Mouse (Mus musculus) granulocyte monocyte progenitor cell, adult 5-6 weeks (primary cell): ENCODE measurements around the gene Rhbdf1. TPM values are rescaled to one million over a fixed set of nuclear protein-coding genes. Genes with fewer than 3 reads are reported as not detected.

Experiments used
- ATAC-seq: replicated peaks from 2 replicates; pipeline ENCODE4 v1.8.0; 2016; ENCODE audit warnings: mild to moderate bottlenecking, moderate TSS enrichment, inconsistent platforms; ENCODE audit not compliant: poor library complexity, severe bottlenecking
- total RNA-seq, 2 experiments: library from RNA; stranded (forward) in 1 of 2; stranded (reverse) in 1 of 2; fragments of 200-712, 200-1000 nt in 1 of 2; fragments of >200 nt in 1 of 2; fragmentation: Nextera tagmentation in 1 of 2; gene quantifications; 2 replicates each; pipeline ENCODE4 v1.2.3; 2014 to 2017

Gene Rhbdf1
- total RNA-seq (2014; fragmentation: Nextera tagmentation) (0.26 TPM in 1 of 2 replicates, not detected in the other), total RNA-seq (2017) (1.0 TPM in 1 of 2 replicates, not detected in the other)

DNA sequence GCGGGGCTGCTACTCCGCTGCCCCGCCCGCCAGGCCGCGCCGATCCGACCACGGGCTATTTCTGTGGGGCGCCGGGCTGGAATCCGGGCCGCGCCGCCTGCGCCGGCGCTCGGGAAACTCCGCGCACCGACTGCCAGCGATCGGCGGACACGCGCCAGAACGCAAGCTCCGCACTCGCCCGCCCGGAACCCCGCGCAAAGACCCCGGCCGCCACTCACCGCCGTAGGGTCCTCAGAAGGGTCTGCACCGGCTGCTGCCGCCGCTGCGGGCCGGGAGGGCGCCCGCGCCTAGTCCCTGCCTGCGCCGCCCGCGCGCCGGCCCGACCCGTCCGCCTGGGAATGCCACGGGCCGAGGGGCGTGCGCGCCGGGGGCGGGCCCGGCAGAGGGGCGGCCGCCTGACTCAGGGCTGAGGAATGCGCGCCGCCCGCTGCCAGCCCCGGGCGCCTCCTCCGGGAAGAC, at the start of gene Rhbdf1:
TSS of gene Rhbdf1 (minus strand) at position 350 of the 459 bp plus-strand sequence.
- no peak for ATAC-seq

- no peak for ATAC-seq
Measured at GRCm38 (mm10) chr11:32271178-32271577, 49.1 kb upstream of the Rhbdf1 start.

DNA sequence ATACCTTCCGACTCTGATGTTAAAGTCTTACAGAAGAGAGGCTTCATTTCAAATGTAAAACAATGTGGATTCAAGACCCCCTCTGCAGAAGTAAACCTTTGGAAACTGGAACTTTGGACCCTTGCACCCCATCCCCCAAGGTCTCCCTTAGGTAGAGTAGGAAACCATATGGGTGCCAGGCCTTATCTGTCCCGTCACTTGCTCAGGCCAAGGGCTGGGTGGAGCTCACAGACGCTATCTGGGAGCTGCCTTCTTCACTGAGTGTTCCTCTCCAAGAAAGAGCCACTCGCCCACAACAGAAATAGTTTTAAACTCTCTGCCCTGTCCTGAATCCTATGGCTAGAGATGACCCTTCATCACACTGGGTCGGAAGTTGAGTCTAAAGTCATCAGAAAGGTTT, 46.9 kb upstream of the Rhbdf1 start:
- no peak for ATAC-seq

DNA sequence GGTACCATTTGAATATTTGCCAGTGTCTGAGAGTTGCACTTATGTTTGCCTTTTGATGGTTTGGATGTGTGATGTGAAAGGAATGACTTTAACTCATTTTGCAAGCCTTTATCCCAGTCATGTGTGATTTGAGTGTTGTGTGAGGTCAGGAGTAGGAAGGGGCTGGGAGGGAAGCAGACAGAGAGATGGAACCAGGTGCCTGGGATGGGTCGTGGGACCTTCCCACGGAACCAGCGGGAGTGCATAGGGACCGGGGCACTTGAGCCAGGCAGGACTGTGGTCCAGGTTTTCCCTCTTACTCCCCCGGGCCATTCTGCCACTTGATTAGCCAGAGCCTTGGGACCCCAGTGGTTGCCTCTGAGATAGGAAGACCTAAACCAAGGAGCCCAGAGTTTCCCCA, 45.9 kb upstream of the Rhbdf1 start:
- no peak for ATAC-seq

DNA sequence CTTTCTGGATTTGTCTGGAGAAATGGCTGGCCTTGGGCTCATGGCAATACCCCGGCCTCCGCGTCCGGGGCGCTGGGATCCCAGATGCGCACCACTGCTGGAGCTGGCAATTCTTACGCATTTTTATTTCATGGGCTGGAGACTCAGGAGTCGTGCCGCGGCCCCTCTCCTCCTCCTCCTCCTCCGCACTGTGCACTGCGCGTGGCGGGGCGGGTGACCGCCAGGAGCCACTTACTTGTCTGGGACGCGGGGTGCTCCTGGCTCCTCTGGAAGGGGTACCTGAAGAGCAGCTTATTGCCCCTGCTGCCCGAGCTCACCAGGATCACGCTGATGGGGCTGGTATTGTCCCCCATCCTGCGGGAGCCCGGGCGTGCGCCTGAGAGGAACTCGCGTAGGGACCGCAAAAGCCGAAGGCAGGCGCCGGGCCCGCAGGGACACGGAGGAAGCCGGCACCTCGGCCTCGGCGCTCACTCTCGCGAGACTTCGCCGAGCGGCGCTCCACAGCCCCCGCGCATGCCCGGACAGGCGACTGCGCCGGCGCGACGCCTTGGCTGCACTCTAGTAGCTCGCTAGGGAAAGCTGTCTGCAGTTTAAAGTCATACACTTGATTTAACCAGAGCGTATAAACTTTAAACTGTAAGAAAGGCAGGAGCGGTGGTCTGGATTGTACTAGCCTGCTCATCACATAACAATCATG, 45.2 kb upstream of the Rhbdf1 start, which contains the start of gene Nprl3:
TSS of gene Nprl3 (minus strand) at position 520 of the 697 bp plus-strand sequence.
- ATAC-seq: peak; percentile 93

DNA sequence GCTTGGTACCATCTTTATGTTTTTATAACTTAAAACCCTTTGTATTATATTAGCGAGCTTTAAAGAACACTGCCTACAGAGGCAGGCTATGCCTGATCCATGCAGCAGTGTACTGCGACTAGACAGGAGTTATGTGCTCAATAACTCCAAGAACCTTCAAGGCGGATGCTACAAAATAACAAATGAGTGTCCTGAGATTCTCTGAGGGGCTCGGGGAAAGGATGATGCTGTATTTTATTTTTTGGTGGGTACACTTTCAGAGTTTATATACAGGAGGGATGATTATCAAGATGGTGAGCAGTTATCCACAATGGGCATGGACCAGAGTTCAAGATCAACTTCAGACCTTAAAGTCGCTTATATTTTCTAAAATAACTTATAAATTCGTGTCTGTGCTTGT, 44.7 kb upstream of the Rhbdf1 start:
- no peak for ATAC-seq

- ATAC-seq: no peak
Measured at GRCm38 (mm10) chr11:32266194-32266593, 44.1 kb upstream of the Rhbdf1 start.

DNA sequence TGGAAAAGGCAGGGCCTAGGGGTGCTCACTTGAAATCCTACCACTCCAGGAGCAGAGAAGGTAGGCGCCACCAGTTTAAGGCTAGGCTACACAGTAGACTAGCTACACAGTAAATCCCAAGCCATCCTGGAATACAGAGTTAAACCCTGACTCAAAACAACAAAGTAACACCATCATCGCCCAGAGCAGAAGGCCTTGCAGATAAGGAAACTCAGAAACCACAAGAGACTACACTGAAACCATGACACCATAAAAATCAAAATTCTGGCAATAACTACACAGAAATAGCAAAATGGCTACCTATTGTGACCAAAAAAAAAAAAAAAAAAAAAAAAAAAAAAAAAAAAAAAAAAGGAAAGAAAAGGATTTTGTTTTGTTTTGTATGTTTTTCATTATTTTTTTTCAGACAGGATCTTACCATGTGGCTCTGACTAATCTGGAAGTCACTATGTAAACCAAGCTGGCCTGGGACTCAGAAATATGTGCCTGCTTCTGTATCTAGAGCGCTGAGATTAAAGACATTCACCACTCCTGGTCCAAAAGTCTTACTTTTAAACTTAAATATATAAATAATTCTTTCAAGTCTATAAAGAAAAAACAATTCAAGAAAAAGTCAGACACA, 43.1 kb upstream of the Rhbdf1 start:
- ATAC-seq: peak; percentile 38

GRCm38 (mm10) chr11:32262674-32263415, 40.7 kb upstream of the Rhbdf1 start:
- ATAC-seq: no peak

- ATAC-seq: no peak
Measured at GRCm38 (mm10) chr11:32256566-32256965, 34.5 kb upstream of the Rhbdf1 start.

GRCm38 (mm10) chr11:32256146-32256545, 34.0 kb upstream of the Rhbdf1 start:
- ATAC-seq: no peak

DNA sequence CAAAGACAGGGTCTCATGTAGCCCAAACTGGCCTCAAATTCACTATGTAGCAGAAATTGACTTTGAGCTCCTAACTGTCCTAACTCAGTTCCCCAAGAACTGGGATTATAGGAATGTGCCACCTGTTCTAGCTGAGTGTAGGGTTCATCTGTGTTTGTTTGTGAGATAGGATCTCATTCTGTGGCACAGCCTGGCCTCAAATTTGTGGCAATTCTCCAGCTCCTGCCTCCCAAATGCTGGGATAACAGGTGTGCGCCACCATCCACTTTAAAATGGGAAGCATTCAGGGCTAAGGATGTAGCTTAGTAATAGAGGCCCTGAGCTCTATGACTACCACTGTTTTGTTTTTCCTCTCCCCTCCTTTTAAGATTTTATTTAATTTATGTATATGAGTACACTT, 31.0 kb upstream of the Rhbdf1 start:
- ATAC-seq: no peak

DNA sequence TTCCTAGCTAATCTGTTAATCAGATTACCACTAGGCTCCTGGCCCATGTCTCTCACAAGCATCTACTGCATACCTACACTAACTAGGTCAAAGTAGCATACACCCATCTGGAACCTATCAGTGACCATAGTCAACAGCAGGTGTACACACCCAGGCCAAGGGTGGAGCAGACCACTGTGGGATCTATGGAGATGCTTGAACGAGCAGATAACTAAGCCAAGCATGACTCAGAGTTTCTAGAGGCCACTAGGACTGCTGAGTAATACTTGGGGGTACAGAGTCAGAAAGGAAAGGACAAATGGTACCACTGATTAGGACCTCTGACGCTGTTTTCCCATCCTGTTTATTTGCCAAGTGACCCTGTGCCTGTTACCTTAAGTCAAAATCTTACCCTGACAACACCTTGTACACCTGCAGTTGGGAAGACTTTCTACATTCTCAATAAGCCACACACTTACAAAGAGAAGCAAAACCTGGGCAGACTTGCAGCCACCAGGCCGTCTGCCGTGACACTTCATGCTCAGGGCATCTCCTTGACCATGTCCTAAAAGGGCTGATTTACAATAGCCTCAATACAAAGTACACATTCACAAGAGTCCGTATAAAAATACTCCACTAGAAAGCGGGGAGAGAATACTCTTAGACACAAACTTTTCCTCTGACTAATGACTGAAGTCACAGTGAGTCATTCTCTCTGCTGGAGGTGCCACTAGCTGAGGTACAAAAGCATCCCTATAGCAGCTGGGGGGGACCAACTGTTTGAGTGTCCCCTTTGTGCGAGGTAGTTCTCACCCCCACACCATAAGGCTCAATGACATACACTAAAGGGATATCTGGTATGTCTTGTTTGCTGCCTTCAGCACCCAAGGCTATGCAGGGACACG, 29.0 kb upstream of the Rhbdf1 start:
- ATAC-seq: no peak

GRCm38 (mm10) chr11:32248350-32248749, 26.2 kb upstream of the Rhbdf1 start:
- ATAC-seq: no peak

- ATAC-seq: peak; percentile 80
Measured at GRCm38 (mm10) chr11:32247068-32247467, 25.0 kb upstream of the Rhbdf1 start.

- ATAC-seq: no peak
Measured at GRCm38 (mm10) chr11:32245614-32246013, 23.5 kb upstream of the Rhbdf1 start.

GRCm38 (mm10) chr11:32244617-32245016, 22.5 kb upstream of the Rhbdf1 start:
- no peak for ATAC-seq

GRCm38 (mm10) chr11:32244064-32244463, 22.0 kb upstream of the Rhbdf1 start:
- no peak for ATAC-seq

DNA sequence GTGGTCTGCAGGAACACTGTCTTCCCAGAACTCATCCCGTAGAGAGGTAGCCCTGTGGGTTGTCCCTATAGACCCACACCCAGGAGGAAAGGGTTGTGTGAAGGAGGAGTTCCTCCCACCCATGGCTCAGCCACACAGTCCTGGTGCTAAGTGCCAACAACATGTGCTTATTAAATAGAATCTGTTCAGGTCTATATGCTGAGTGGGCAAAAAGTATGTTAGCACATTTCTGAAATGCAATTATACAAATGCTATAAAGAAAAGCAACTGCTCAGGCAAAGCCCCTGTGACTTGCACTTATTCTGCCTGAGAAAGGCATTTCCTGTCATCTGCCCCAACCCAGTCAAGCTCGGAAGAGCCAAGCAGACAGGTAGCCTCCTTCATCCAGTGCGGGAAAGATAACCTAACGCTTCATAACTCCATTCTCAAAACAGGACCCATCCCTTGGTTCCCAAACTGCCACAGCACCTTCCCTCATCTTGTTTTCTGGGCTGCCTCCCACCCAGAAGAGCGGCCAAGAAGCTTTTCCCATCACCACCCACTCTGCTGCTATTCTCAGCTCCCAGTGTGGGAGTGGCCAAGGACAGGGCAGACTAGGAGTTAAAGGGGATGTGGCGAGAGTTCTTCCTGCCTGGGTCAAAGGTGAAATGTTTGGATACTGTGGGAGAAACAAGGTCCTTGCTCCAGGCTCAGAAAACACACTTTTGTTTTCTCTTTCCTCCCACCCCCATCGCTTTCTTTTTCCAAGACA, 21.3 kb upstream of the Rhbdf1 start:
- no peak for ATAC-seq
